Mouse (Mus musculus): ENCODE results near the gene Olfr223. TPM values are rescaled to one million over a fixed set of nuclear protein-coding genes. Genes with fewer than 3 reads are reported as not detected.
"Not testable (repeated sequence)": the region's sequence is repeated elsewhere in the genome, so short reads cannot be mapped to it uniquely, and the experiment has no call there.

The Olfr223 gene
- polyA plus RNA-seq, 1 experiment: not detected

- no peak overlapping the region for H3K4me3 ChIP-seq (ENCODE audit: insufficient read depth, low read length)
- no peak for TF ChIP-seq POLR2A (IDR thresholded peaks at IDR 0.05; ENCODE audit: low read depth, low read length)
- peak; percentile 30; the same call in 1 of the 2 replicates for TF ChIP-seq CTCF (IDR thresholded peaks at IDR 0.05; ENCODE audit: borderline replicate concordance, insufficient read depth, low read length)
- H3K27ac ChIP-seq (ENCODE audit: insufficient read depth, low read length): no peak overlapping the region
- H3K4me1 ChIP-seq (ENCODE audit: control insufficient read depth, insufficient read depth, low read length): peaks cover 16% of the 10 kb centered on the region; the same call in 1 of the 2 replicates
These were observed 39.9 kb upstream of the Olfr223 start for GRCm38 (mm10) chr11:59633037-59633436.

- TF ChIP-seq CTCF (IDR thresholded peaks at IDR 0.05; ENCODE audit: borderline replicate concordance, insufficient read depth, low read length) (no peak), POLR2A (IDR thresholded peaks at IDR 0.05; ENCODE audit: low read depth, low read length) (no peak)
- Histone ChIP-seq H3K27ac (ENCODE audit: insufficient read depth, low read length) (no peak overlapping the region), H3K4me3 (ENCODE audit: insufficient read depth, low read length) (no peak overlapping the region), H3K4me1 (ENCODE audit: control insufficient read depth, insufficient read depth, low read length) (peaks cover 14% of the 10 kb centered on the region; the same call in 1 of the 2 replicates)
These were observed 38.9 kb upstream of the Olfr223 start for GRCm38 (mm10) chr11:59631980-59632379.

GRCm38 (mm10) chr11:59629871-59630270 is 36.8 kb upstream of the Olfr223 start:
- TF ChIP-seq POLR2A (IDR thresholded peaks at IDR 0.05; ENCODE audit: low read depth, low read length) (no peak), CTCF (IDR thresholded peaks at IDR 0.05; ENCODE audit: borderline replicate concordance, insufficient read depth, low read length) (no peak)
- H3K4me3 ChIP-seq (ENCODE audit: insufficient read depth, low read length): no peak overlapping the region

GRCm38 (mm10) chr11:59628177-59628576 is 35.1 kb upstream of the Olfr223 start:
- Histone ChIP-seq H3K27ac (ENCODE audit: insufficient read depth, low read length) (no peak overlapping the region), H3K4me1 (ENCODE audit: control insufficient read depth, insufficient read depth, low read length) (no peaks in the 10 kb centered on the region), H3K4me3 (ENCODE audit: insufficient read depth, low read length) (no peak overlapping the region)
- TF ChIP-seq POLR2A (IDR thresholded peaks at IDR 0.05; ENCODE audit: low read depth, low read length): no peak
- TF ChIP-seq CTCF (IDR thresholded peaks at IDR 0.05; ENCODE audit: borderline replicate concordance, insufficient read depth, low read length): no peak

More at GRCm38 (mm10) chr11:59629871-59630270, 36.8 kb upstream of the Olfr223 start:
- no peak overlapping the region for H3K27ac ChIP-seq (ENCODE audit: insufficient read depth, low read length)
- H3K4me1 ChIP-seq (ENCODE audit: control insufficient read depth, insufficient read depth, low read length): no peaks in the 10 kb centered on the region

GRCm38 (mm10) chr11:59626192-59626591 is 33.1 kb upstream of the Olfr223 start:
- H3K27ac ChIP-seq (ENCODE audit: insufficient read depth, low read length): no peak overlapping the region
- H3K4me1 ChIP-seq (ENCODE audit: control insufficient read depth, insufficient read depth, low read length): peaks cover 2% of the 10 kb centered on the region; the same call in 1 of the 2 replicates
- TF ChIP-seq CTCF (IDR thresholded peaks at IDR 0.05; ENCODE audit: borderline replicate concordance, insufficient read depth, low read length) (no peak), POLR2A (IDR thresholded peaks at IDR 0.05; ENCODE audit: low read depth, low read length) (no peak)
- H3K4me3 ChIP-seq (ENCODE audit: insufficient read depth, low read length): no peak overlapping the region

- TF ChIP-seq CTCF (IDR thresholded peaks at IDR 0.05; ENCODE audit: borderline replicate concordance, insufficient read depth, low read length): peak; percentile 75; the same call in 1 of the 2 replicates
- no peak for TF ChIP-seq POLR2A (IDR thresholded peaks at IDR 0.05; ENCODE audit: low read depth, low read length)
- no peak overlapping the region for H3K27ac ChIP-seq (ENCODE audit: insufficient read depth, low read length)
- no peak overlapping the region for H3K4me3 ChIP-seq (ENCODE audit: insufficient read depth, low read length)
- H3K4me1 ChIP-seq (ENCODE audit: control insufficient read depth, insufficient read depth, low read length): peaks cover 2% of the 10 kb centered on the region; the same call in 1 of the 2 replicates
These were observed 31.0 kb upstream of the Olfr223 start for GRCm38 (mm10) chr11:59624017-59624630.

GRCm38 (mm10) chr11:59622214-59622613 is 29.1 kb upstream of the Olfr223 start:
- no peak overlapping the region for H3K27ac ChIP-seq (ENCODE audit: insufficient read depth, low read length)
- TF ChIP-seq CTCF (IDR thresholded peaks at IDR 0.05; ENCODE audit: borderline replicate concordance, insufficient read depth, low read length) (no peak), POLR2A (IDR thresholded peaks at IDR 0.05; ENCODE audit: low read depth, low read length) (no peak)
- H3K4me3 ChIP-seq (ENCODE audit: insufficient read depth, low read length): no peak overlapping the region
- H3K4me1 ChIP-seq (ENCODE audit: control insufficient read depth, insufficient read depth, low read length): peaks cover 2% of the 10 kb centered on the region; the same call in 1 of the 2 replicates

GRCm38 (mm10) chr11:59616986-59617385 is 23.9 kb upstream of the Olfr223 start:
- H3K4me3 ChIP-seq (ENCODE audit: insufficient read depth, low read length): not testable (repeated sequence)

GRCm38 (mm10) chr11:59614120-59614519 is 21.0 kb upstream of the Olfr223 start:
- no peak overlapping the region for H3K4me3 ChIP-seq (ENCODE audit: insufficient read depth, low read length)
- H3K4me1 ChIP-seq (ENCODE audit: control insufficient read depth, insufficient read depth, low read length): no peaks in the 10 kb centered on the region
- TF ChIP-seq POLR2A (IDR thresholded peaks at IDR 0.05; ENCODE audit: low read depth, low read length) (no peak), CTCF (IDR thresholded peaks at IDR 0.05; ENCODE audit: borderline replicate concordance, insufficient read depth, low read length) (no peak)
- no peak overlapping the region for H3K27ac ChIP-seq (ENCODE audit: insufficient read depth, low read length)

More at GRCm38 (mm10) chr11:59616986-59617385, 23.9 kb upstream of the Olfr223 start:
- not testable (repeated sequence) for H3K4me1 ChIP-seq (ENCODE audit: control insufficient read depth, insufficient read depth, low read length); H3K27ac ChIP-seq (ENCODE audit: insufficient read depth, low read length)

- Histone ChIP-seq H3K4me3 (ENCODE audit: insufficient read depth, low read length) (no peak overlapping the region), H3K4me1 (ENCODE audit: control insufficient read depth, insufficient read depth, low read length) (no peaks in the 10 kb centered on the region), H3K27ac (ENCODE audit: insufficient read depth, low read length) (no peak overlapping the region)
- no peak for TF ChIP-seq CTCF (IDR thresholded peaks at IDR 0.05; ENCODE audit: borderline replicate concordance, insufficient read depth, low read length)
- no peak for TF ChIP-seq POLR2A (IDR thresholded peaks at IDR 0.05; ENCODE audit: low read depth, low read length)
These were observed 18.6 kb upstream of the Olfr223 start for GRCm38 (mm10) chr11:59611646-59612045.

All from embryonic fibroblast, embryonic 13.5 days (primary cell).